Mouse (Mus musculus) forebrain, embryonic 15.5 days (tissue): ENCODE measurements around the gene Scpep1. TPM values are rescaled to one million over a fixed set of nuclear protein-coding genes. Genes with fewer than 3 reads are reported as not detected.
A peak's percentile ranks its signal among the peaks of the same experiment; 100 is the strongest.
"Not testable (repeated sequence)": the region's sequence is repeated elsewhere in the genome, so short reads cannot be mapped to it uniquely, and the experiment has no call there.

Experiments
- ATAC-seq: fragments of 200-750 bp; cut with Nextera tagmentation; replicated peaks from 2 replicates; pipeline ENCODE4 v1.8.0; 2017; ENCODE audit warnings: mild to moderate bottlenecking, moderate TSS enrichment, moderate library complexity
- H3K27ac ChIP-seq: fragments of 300-500 bp; sonication (generic); replicated peaks from 2 replicates; pipeline ENCODE4 v1.5.1; 2015; ENCODE audit warnings: mild to moderate bottlenecking, inconsistent platforms
- H3K27me3 ChIP-seq: fragments of 300-500 bp; sonication (generic); 2 replicates; pipeline ENCODE4 v1.6.1; 2015; ENCODE audit warnings: inconsistent platforms
- H3K36me3 ChIP-seq: fragments of 300-500 bp; sonication (generic); 2 replicates; pipeline ENCODE4 v1.6.1; 2015; ENCODE audit warnings: mild to moderate bottlenecking, inconsistent platforms
- H3K4me1 ChIP-seq: fragments of 300-500 bp; sonication (generic); 2 replicates; pipeline ENCODE4 v1.6.1; 2015; ENCODE audit warnings: inconsistent platforms
- H3K4me2 ChIP-seq: fragments of 300-500 bp; sonication (generic); replicated peaks from 2 replicates; pipeline ENCODE4 v1.6.1; 2015; ENCODE audit warnings: mild to moderate bottlenecking, inconsistent platforms
- H3K4me3 ChIP-seq: fragments of 300-500 bp; sonication (generic); 2 replicates; pipeline ENCODE4 v1.5.1; 2015; ENCODE audit warnings: mild to moderate bottlenecking, inconsistent platforms
- H3K9ac ChIP-seq: fragments of 300-500 bp; sonication (generic); replicated peaks from 2 replicates; pipeline ENCODE4 v1.6.1; 2015; ENCODE audit warnings: mild to moderate bottlenecking, inconsistent platforms
- H3K9me3 ChIP-seq: fragments of 300-500 bp; sonication (generic); 2 replicates; pipeline ENCODE4 v1.6.1; 2016; ENCODE audit warnings: inconsistent platforms
- WGBS: fragments of 180-500 bp; shearing (Covaris S2); methylation state at CpG from one replicate; pipeline ENCODE4 v1.1.7; 2015; ENCODE audit warnings: mixed read lengths; 5-methylcytosine and 5-hydroxymethylcytosine counted together
- polyA plus RNA-seq: library from polyadenylated mRNA; unstranded; fragments of >200 nt; fragmentation: Nextera tagmentation; extraction: Ambion mirVana; gene quantifications from 2 replicates; pipeline ENCODE4 v1.2.1, GENCODE M21; 2015

Gene Scpep1
- polyA plus RNA-seq: 32.7 and 33.8 TPM in 2 replicates

DNA sequence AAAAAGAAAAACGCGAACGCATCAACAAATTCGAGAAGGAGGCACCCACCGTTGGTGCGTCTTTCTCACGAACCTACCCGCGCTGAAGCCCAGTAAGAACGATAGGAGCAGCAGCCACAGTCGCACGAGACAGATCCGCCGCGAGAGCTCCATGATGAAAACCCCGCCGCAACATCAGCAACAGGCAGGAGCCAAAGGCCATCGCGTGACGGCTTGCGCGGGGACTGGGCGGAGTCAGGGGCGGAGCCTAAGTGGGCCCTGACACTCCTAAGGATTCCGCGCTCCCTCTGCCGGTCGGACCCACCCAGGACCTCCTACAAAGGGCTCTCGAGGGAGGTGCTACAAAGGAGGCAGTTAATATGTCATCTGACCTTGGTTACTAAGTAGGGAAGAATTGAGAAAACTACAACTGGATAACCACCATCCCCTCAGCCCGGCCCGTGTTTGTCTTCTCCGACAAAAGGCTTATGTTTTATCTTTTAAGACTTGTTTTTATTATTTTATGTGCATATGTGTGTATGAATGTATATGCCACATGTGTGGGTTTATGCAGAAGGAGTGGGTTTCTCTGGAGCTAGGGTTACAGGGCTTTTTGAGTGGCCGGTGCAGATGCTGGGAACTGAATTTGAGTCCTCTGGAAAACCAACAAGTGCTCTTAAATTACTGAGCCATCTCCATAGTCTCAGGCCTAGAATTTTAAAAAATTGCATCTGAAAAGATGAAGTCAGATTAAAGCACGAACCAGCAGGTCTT is at the start of gene Scpep1:
Gene Scpep1 (minus strand): TSS at position 249 of the 753 bp plus-strand sequence.
- Histone ChIP-seq H3K27me3 (no peaks in the 10 kb centered on the region), H3K4me1 (peaks cover 19% of the 10 kb centered on the region), H3K9ac (peak within 1 kb of the TSS; percentile 59), H3K9me3 (no peaks in the 10 kb centered on the region), H3K4me3 (peak within 1 kb of the TSS; percentile 56), H3K27ac (peak within 1 kb of the TSS; percentile 68), H3K4me2 (peak within 1 kb of the TSS; percentile 60), H3K36me3 (no peaks in the 10 kb centered on the region)
- peak; percentile 98 for ATAC-seq
- WGBS: 4% methylated on average over 34 of the region's 34 CpGs

DNA sequence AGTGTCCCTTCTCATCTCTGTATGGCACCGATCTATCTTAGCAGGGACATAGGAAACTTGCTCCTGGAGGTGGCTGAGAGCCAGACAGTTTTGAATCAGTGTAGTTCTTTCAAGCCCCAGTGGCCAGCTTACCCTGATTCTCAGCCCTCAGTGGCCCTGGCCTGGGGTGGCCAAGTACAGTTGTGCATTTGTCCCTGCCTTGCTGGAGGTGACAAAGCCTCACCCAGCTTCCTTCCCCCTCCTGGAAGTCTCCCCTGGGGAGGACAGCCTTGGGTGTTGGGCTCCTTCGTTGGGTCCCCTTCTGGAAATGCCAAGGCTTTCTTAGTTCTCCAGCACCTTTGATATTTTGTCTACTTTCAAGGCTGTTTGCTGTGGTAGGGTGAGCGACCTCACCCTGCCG is 48.5 kb upstream of the Scpep1 start:
- ATAC-seq: no peak
- Histone ChIP-seq H3K4me2 (no peak overlapping the region), H3K27ac (no peak overlapping the region), H3K4me1 (peaks cover 8% of the 10 kb centered on the region; the same call in 1 of the 2 replicates), H3K9me3 (no peaks in the 10 kb centered on the region), H3K9ac (no peak overlapping the region), H3K4me3 (no peak overlapping the region), H3K36me3 (no peaks in the 10 kb centered on the region), H3K27me3 (peaks cover 18% of the 10 kb centered on the region)
- WGBS: 85% methylated on average over 4 of the region's 4 CpGs

DNA sequence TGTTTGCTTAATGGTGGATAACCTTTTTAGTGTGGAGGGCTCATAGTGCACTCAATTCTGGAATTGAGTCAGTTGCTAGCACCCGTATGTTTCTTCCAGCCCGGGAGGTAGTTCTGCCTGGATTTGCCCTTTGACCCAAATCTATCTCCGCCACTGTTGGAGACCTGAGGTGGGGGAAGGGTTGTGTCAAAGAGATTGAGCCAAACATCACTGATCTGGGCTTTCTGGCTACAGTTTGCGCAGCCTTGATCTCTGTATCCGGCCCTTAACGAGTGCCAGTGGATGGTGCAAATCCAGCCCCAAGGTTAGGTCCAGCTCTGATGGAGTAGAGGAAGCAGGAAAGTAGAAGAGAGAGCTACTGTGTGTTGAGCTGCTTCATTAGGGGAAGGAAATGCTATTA is 47.8 kb upstream of the Scpep1 start:
- no peak for ATAC-seq
- 76% methylated on average over 6 of the region's 6 CpGs for WGBS
- no peak overlapping the region for H3K4me3 ChIP-seq
- peaks cover 18% of the 10 kb centered on the region for H3K27me3 ChIP-seq
- no peaks in the 10 kb centered on the region for H3K36me3 ChIP-seq
- H3K9me3 ChIP-seq: no peaks in the 10 kb centered on the region
- H3K4me2 ChIP-seq: no peak overlapping the region
- peaks cover 8% of the 10 kb centered on the region; the same call in 1 of the 2 replicates for H3K4me1 ChIP-seq
- H3K9ac ChIP-seq: no peak overlapping the region
- H3K27ac ChIP-seq: no peak overlapping the region

DNA sequence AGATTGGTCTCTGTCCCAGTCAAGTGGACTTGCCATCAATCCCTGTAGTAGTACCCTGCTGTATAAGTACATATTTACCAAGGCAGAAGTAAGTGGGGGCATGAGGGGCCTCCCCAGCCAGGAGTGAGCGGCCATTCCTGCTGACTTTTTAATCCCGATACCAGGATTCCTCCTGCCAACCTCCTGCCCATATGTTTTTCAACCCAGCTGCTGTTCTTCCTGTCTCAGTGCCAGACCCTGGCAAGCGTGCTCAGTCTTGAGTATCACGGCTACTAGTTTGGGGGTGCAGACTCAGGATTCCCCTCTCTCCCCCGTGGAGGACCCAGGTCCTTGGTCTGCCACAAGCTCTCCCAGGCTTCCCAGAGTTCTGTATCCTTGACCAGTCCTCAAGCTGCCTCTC is 47.4 kb upstream of the Scpep1 start:
- Histone ChIP-seq H3K4me1 (peaks cover 8% of the 10 kb centered on the region; the same call in 1 of the 2 replicates), H3K27ac (no peak overlapping the region), H3K27me3 (peaks cover 18% of the 10 kb centered on the region), H3K4me3 (no peak overlapping the region), H3K36me3 (no peaks in the 10 kb centered on the region), H3K9me3 (no peaks in the 10 kb centered on the region), H3K4me2 (no peak overlapping the region), H3K9ac (no peak overlapping the region)
- 61% methylated on average over 5 of the region's 5 CpGs for WGBS
- ATAC-seq: no peak

DNA sequence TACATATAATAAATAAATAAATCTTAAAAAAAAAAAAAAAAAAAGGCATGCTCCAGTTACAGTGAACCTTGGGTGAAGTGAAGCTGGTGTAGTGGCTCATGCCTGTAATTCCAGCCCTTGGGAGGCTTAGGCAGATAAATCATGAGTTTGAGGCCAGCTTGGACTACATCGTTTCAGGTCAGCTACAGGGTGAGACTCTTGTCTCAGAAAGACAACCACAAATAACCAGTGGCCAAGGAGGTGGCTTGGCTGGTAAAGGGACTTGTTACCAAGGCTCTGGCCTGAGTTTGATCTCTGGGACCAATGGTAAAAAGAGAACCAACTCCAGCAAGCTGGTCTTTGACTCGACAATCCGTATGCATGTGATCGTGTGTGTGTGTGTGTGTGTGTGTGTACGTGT is 46.8 kb upstream of the Scpep1 start:
- 95% methylated on average over 5 of the region's 5 CpGs for WGBS
- no peak overlapping the region for H3K4me3 ChIP-seq
- H3K27ac ChIP-seq: no peak overlapping the region

DNA sequence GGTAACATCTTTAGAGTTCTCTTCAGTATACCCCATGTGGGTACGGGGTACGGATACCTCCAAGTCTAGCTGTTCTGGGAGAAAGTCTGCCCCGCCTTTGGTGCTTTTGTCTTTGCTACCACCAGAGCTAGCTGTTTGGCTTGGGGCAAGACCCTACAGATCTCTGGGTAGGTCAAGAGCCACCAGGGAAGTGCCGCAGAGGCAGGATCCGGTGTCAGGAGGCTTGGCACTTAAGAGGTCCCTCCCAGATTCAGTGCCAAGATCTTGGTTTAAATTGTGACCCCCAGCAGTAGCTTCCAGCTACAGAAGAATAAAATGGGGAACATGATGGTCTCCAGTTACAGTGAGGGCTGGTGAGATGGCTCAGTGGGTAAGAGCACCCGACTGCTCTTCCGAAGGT is 46.3 kb upstream of the Scpep1 start:
- Histone ChIP-seq H3K4me3 (no peak overlapping the region), H3K9me3 (no peaks in the 10 kb centered on the region), H3K27ac (no peak overlapping the region), H3K4me2 (no peak overlapping the region), H3K27me3 (peaks cover 18% of the 10 kb centered on the region), H3K9ac (no peak overlapping the region), H3K4me1 (peaks cover 8% of the 10 kb centered on the region; the same call in 1 of the 2 replicates), H3K36me3 (no peaks in the 10 kb centered on the region)
- ATAC-seq: no peak
- 94% methylated on average over 7 of the region's 7 CpGs for WGBS

More for the DNA sequence above, 46.8 kb upstream of the Scpep1 start:
- Histone ChIP-seq H3K4me1 (peaks cover 8% of the 10 kb centered on the region; the same call in 1 of the 2 replicates), H3K4me2 (no peak overlapping the region), H3K36me3 (no peaks in the 10 kb centered on the region), H3K9me3 (no peaks in the 10 kb centered on the region), H3K27me3 (peaks cover 18% of the 10 kb centered on the region), H3K9ac (no peak overlapping the region)
- no peak for ATAC-seq

DNA sequence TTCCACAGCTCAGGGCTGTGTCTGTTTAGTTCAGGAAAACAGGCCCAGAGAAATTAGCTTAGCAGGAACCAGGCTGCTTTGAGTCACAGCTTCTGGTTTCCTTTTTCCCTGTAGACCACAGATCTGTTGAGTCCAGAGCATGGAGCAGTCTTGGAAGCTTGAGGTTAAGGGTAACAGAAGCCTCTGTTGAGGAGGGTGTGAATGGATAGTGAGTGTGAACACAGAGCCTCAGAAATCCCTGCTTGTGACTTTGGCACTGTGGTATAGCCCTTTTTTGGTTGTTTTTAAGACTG is 45.2 kb upstream of the Scpep1 start:
- no peaks in the 10 kb centered on the region for H3K36me3 ChIP-seq
- H3K4me3 ChIP-seq: no peak overlapping the region
- no peak overlapping the region for H3K27ac ChIP-seq
- peaks cover 18% of the 10 kb centered on the region for H3K27me3 ChIP-seq
- peaks cover 8% of the 10 kb centered on the region; the same call in 1 of the 2 replicates for H3K4me1 ChIP-seq
- H3K4me2 ChIP-seq: no peak overlapping the region
- ATAC-seq: no peak
- no peaks in the 10 kb centered on the region for H3K9me3 ChIP-seq
- H3K9ac ChIP-seq: no peak overlapping the region

DNA sequence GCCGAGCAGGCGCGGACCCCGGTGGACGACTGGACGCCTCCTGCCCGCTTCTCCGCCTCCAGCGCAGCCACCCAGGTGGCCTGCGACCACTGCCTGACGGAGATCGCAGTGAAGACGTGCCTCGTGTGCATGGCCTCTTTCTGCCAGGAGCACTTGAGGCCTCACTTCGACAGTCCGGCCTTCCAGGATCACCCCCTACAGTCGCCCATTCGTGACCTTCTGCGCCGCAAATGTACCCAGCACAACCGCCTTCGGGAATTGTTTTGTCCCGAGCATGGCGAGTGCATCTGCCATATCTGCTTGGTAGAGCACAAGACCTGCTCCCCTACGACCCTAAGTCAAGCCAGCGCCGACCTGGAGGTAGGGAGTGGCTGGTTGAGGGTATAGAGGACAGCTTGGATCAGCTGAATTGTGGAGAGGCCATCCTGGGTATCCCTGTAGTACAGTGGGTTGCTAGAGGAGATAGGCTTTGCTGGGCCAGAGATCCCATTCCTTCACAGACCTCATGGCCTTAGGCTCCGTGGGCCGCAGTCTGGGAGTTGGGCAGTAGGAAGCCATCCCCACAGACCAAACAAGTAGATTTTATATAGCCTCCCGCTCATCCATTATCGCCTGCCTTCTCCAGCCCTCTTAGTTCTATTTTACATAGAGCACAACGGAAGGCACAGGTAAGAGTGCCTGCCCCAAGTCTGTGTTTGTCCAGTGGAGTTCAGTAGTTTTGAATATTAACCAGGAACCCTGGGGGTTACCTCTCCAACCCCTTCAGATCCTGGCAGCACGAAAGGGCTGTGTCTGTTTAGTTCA is 44.7 kb upstream of the Scpep1 start:
- H3K9ac ChIP-seq: peak overlapping the region; percentile 26; the same call in 1 of the 2 replicates
- WGBS: 27% methylated on average over 33 of the region's 33 CpGs
- peaks cover 8% of the 10 kb centered on the region; the same call in 1 of the 2 replicates for H3K4me1 ChIP-seq
- no peaks in the 10 kb centered on the region for H3K36me3 ChIP-seq
- H3K4me3 ChIP-seq: peak overlapping the region; percentile 41
- no peaks in the 10 kb centered on the region for H3K9me3 ChIP-seq
- H3K27me3 ChIP-seq: peaks cover 18% of the 10 kb centered on the region
- peak overlapping the region; percentile 50 for H3K4me2 ChIP-seq
- H3K27ac ChIP-seq: no peak overlapping the region
- no peak for ATAC-seq

DNA sequence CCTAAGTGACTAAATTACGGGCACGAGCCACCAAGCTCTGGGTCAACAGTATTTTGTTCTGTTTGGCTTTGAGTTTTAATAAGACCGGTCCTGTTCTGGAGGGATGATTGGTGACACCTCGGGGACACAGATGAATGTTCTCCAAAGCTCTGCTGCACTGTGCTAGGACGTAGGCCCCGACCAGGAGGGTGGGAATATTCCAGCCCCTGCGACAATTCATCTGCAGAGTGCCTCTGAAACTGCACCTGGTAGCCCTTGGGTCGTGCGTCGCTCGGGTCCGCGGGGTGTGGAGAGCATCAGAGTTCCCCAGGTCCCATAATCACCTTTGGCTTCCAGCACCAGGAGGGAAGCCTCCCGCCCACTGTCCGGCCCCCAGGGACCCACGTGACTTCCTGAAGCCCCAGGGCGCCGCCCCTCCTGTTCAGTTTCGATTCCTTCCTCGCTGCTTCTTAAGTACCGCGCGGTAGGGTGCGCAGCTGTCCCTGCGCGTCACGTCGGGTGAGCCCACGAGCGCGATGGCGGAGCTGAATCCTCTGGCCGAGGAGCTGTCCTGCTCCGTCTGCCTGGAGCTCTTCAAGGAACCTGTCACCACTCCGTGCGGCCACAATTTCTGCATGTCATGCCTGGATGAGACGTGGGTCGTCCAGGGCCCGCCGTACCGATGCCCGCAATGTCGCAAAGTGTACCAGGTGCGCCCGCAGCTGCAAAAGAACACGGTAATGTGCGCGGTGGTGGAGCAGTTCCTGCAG is 43.9 kb upstream of the Scpep1 start, which contains the start of gene Trim25:
Gene Trim25 (plus strand): TSS at position 403 of the 749 bp plus-strand sequence.
- H3K4me3 ChIP-seq: peak within 1 kb of the TSS; percentile 41
- no peak within 1 kb of the TSS for H3K27ac ChIP-seq
- peaks cover 8% of the 10 kb centered on the region; the same call in 1 of the 2 replicates for H3K4me1 ChIP-seq
- H3K4me2 ChIP-seq: peak within 1 kb of the TSS; percentile 50
- H3K36me3 ChIP-seq: no peaks in the 10 kb centered on the region
- no peaks in the 10 kb centered on the region for H3K9me3 ChIP-seq
- H3K27me3 ChIP-seq: peaks cover 18% of the 10 kb centered on the region
- ATAC-seq: peak; percentile 69
- H3K9ac ChIP-seq: peak within 1 kb of the TSS; percentile 26
- 2% methylated on average over 48 of the region's 48 CpGs for WGBS

DNA sequence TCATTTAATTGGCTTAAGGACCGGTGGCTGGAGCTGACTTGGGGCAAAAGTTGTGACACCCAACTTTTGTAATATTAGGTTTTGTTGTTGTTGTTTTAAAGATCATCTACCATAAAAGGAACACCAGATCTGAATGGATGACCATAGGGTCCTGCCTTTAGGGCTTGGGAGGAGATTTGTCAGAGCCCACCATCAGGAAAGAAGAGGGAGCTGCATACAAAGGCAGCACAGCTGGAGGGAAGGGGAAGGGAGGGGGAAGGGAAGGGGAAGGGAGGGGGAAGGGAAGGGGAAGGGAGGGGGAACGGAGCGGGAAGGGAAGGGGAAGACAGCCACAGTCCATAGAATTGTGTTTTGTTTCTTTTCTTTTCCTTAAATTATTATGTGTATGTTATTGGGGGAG is 43.1 kb upstream of the Scpep1 start:
- no peak overlapping the region for H3K27ac ChIP-seq
- no peak overlapping the region for H3K9ac ChIP-seq
- no peaks in the 10 kb centered on the region for H3K9me3 ChIP-seq
- peaks cover 8% of the 10 kb centered on the region; the same call in 1 of the 2 replicates for H3K4me1 ChIP-seq
- no peaks in the 10 kb centered on the region for H3K36me3 ChIP-seq
- H3K4me2 ChIP-seq: no peak overlapping the region
- ATAC-seq: no peak
- no peak overlapping the region for H3K4me3 ChIP-seq
- 10% methylated on average over 3 of the region's 3 CpGs for WGBS
- peaks cover 18% of the 10 kb centered on the region for H3K27me3 ChIP-seq

DNA sequence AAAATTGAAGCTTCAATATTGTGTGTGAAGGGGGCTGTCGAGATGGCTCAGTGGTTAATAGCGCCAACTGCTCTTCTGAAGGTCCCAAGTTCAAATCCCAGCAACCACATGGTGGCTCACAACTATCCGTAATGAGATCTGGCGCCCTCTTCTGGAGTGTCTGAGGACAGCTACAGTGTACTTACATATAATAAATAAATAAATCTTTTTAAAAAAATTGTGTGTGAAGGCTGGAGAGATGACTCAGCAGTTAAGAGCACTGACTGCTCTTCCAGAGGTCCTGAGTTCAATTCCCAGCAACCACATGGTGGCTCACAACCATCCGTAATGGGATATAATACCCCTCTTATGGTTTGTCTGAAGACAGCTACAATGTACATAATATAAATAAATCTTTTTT is 42.1 kb upstream of the Scpep1 start:
- H3K4me1 ChIP-seq, H3K36me3 ChIP-seq, ATAC-seq, H3K27ac ChIP-seq, H3K9me3 ChIP-seq, H3K9ac ChIP-seq, H3K4me2 ChIP-seq, H3K4me3 ChIP-seq: not testable (repeated sequence)
- 87% methylated on average over 5 of the region's 5 CpGs for WGBS
- H3K27me3 ChIP-seq: peaks cover 18% of the 10 kb centered on the region

DNA sequence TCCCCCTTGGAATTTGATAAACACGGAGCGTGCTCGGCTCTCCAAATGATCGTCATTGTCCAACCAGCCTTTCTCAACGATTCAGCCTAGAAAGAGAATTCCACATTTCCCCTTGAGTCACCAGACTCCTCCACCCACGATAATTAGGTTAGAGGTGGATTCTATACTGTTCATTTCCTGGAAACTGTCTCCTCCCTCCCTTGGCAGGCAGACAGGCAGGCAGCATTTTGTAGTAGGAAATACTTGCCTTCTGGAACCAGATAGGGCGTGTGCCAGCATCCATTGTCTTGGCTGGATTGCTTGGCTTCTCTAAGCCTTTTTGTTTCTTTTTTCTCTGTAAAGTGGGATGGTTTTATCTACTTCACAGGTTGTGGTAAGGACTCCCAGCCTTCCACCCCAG is 41.2 kb upstream of the Scpep1 start:
- no peaks in the 10 kb centered on the region for H3K36me3 ChIP-seq
- 73% methylated on average over 7 of the region's 7 CpGs for WGBS
- ATAC-seq: no peak
- no peak overlapping the region for H3K9ac ChIP-seq
- H3K4me2 ChIP-seq: no peak overlapping the region
- H3K4me1 ChIP-seq: peaks cover 8% of the 10 kb centered on the region; the same call in 1 of the 2 replicates
- peaks cover 18% of the 10 kb centered on the region for H3K27me3 ChIP-seq
- no peaks in the 10 kb centered on the region for H3K9me3 ChIP-seq
- H3K4me3 ChIP-seq: no peak overlapping the region
- H3K27ac ChIP-seq: no peak overlapping the region
